Mouse (Mus musculus) monocyte, adult 2 months (primary cell): ENCODE data around the gene Olfr418.
"Not testable (repeated sequence)": the region's sequence is repeated elsewhere in the genome, so short reads cannot be mapped to it uniquely, and the experiment has no call there.

Experiments
- DNase-seq, 2 experiments: peaks; one replicate each; pipeline ENCODE4 v3.0.0; 2022; ENCODE audit warnings: low spot score in 2 of 2, low read depth in 1 of 2

Olfr418 gene

GRCm38 (mm10) chr1:173265701-173266100, at the start of gene Olfr418:
TSS of gene Olfr418 (plus strand) at chr1:173266001.
- no peak for DNase-seq

- no peak for DNase-seq
Measured at GRCm38 (mm10) chr1:173216481-173216880, 49.3 kb upstream of the Olfr418 start.

GRCm38 (mm10) chr1:173227081-173227480, 38.7 kb upstream of the Olfr418 start, which contains the start of gene Fcer1a:
TSS of gene Fcer1a (minus strand) at chr1:173227214.
- DNase-seq, result no peak

DNA sequence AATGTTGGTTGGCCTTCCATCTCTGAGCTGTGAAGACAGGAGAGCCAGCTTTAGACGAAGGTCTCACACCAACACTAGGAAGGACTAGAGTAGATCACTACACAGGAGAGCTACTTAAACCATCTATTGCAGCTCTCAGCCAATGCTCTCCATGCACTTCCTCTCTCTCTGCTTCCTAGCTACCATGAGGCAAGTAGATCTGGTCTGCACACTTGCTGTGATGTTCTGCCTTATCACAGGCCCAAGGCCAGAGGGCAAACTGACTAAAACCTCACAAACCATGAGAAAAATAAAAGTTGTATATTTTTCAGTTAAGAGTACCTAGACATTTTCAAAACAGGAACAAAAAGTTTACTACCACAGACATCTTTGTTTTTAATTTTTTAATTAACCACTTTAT, 28.8 kb upstream of the Olfr418 start:
- not testable (repeated sequence) for DNase-seq

GRCm38 (mm10) chr1:173249888-173250287, 15.9 kb upstream of the Olfr418 start:
- no peak for DNase-seq

DNA sequence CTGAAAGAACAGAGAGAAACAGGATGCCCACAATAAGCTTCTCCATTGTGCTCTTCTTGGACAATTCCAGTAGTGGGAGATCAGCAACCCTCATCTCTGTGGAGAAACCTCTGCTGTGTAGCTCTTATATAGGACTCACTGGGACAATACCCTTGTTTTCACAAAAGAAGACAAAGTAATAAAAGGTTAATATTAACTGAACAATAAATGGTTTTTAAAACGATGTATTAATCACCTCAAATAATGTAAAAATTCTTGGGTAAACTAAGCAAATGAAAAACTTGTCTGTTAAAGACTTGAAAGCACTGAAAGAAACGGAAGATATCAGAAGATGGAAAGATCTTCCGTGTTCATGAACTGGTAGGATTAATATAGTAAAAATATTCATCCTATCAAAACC, 11.9 kb downstream of the Olfr418 start, which contains the start of gene Mptx2:
Gene Mptx2 (minus strand): TSS at position 101 of the 400 bp plus-strand sequence.
- no peak for DNase-seq

DNA sequence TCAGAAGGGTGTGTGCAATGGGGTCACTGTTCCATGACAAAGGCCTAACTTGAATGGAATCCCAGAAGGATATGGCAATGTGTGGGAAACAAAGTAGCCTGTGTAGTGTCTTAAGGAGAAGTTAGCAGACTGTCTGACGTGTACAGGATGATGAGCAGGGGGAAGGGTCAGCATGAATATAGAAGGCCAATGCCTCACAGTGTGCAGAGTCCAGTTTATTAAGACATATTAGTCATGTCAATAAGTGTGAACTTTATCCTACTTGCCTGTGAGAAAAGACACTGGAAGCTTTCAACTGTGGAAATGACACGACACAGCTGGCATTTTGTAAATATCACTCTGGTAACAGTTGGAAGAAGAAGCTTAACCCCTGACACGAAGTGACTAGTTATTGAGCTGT, 37.0 kb downstream of the Olfr418 start:
- DNase-seq, result not testable (repeated sequence)

DNA sequence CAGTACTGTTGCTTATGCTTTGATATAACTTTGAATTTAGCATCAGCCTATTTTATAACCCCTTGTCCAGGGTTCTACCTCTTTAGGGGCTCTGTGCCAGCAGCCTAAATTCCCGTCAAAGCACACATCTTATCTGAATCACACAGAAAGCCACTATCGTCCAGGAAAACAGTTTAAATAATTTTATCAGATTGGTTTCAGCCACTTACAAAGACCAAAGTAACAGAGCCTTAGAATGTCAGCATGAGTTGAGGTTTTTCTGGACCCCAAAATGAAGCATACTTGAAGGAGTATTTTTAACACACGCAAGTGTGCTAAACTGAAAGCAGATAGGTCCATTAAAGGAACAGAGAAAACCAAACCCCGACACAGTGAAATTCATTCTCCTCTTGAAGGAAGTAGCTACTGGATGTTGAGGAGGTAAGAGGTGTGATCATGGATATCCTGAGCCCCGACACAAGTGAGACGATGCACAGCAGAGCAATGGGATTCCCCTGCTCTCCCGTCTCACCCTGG, 47.8 kb downstream of the Olfr418 start:
- DNase-seq, result not testable (repeated sequence)

DNA sequence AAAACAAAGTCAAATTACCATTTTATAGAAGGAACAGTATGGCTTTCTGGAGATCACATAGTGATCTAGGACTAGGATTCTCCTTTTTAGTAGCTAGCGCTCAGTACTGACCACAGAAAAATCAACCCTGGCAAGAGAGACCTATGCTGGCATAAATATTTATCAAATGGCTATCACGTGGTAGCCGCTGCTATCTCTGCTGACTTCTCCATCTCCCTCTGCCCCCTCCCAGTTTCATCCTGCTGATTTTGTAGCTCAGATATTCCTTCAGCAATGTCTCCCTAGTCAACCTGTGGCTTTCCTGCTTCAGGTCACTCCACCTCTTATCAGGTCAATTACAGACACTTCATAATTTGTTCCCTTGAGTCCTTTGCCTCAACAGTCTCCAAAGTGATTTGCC, 49.9 kb downstream of the Olfr418 start:
- no peak for DNase-seq

DNA sequence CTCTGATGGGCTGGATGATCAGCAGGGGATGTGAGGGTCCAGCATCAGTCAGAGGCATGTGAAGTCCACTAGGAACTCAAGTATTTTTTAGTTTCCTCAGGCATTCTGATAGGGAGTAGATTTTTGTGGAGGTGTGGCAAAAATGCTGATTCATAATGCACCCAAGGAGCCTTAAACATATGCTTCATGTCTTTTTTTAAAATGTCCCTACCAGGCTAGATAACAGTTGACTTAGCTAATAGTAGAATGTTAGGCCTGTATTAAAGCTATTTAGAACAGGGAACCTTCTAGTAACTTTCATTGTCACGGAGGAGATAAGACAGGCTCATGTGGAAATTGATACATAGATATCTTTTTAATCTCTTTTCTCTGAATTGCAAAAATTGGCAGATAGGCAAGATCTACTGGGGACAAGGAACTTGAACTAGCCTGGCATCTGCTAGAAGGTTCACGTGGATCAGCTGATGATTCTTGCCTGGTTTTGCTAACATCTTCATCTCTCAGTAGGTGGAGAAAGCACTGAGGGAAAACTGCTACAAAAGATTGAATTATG, 52.2 kb downstream of the Olfr418 start:
- DNase-seq, result no peak

- no peak for DNase-seq
Measured at GRCm38 (mm10) chr1:173321593-173322248, 55.9 kb downstream of the Olfr418 start.

DNA sequence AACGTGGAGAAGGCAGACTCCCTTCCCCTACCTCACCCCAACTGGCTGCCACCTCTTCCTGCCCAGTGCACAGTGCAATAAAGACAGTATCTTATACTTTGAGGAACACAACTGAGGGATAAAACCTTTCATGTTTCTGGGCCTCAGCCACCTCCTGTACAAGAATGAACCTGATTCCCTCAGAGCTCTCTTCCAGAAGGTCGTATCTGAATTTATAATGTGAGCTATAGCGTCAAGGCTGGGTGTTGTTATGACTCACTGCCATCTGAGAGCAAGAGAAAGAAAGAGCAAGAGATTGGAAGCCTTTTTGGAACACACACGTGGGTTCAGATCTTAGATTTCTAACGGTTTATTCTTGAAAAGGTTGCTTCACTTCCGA, 56.4 kb downstream of the Olfr418 start:
- no peak for DNase-seq
